Mouse (Mus musculus) hematopoietic stem cell, adult 5-6 weeks (primary cell): ENCODE measurements at regions not wholly inside any gene's neighbourhood (a gene's known extent, or its start where the extent isn't known, plus 50 kb on each side); places are given as distances from the start of the nearest gene placed in this dataset.

Experiments
- ATAC-seq, 2 experiments: fragments of 125-278 bp in 1 of 2; replicated peaks in 1 of 2; 2 replicates each; pipeline ENCODE4 v1.8.0; 2016 to 2017; ENCODE audit warnings: inconsistent platforms in 2 of 2, mild to moderate bottlenecking in 2 of 2, moderate number of reproducible peaks in 2 of 2, low read depth in 1 of 2, moderate TSS enrichment in 1 of 2; ENCODE audit not compliant: low FRiP score in 2 of 2, poor library complexity in 2 of 2, severe bottlenecking in 2 of 2, insufficient read depth in 1 of 2, low TSS enrichment in 1 of 2

DNA sequence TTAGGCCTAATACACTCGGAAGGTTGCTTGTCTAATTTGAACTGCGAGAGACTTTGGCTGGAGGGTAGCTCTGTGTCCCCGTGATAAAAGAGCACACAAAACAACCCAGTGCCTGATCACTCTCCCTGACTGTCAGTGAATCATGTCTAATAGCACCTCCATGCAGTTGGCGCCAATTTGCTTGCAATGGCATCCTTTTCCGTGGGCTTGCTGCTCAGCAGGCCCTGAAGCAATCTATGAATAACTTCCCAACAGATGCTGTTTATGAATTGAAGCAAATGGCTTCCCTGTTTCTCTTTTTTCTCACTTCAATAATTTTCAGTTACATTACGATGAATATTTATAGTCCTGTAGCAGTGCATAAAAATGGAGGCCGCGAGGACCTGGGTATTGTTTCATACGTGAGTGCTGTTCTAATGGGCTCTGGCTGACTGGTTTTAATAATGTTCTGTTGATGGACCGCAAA is 112.9 kb upstream of the Fam19a1 start:
- ATAC-seq: no peak

DNA sequence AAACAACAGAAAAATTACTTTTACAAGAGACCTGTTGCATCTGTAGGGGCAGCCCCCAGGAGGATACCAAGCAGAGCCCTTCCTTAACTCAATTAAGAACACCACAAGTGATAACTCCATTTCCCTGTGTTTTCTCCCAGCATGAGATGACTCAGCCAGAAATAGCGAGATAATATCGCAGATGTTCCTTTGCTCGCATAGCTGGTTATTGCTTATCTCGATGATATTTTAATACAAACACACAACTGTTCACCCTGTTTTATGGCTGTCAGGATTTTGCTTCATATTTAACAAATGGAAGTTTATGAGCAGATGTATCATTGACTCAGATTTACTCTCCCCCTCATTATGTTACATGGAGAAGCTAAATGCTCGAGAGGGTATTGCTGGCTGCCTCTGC is 101.7 kb upstream of the Fam19a1 start:
- ATAC-seq: no peak

- ATAC-seq: peak; percentile 78 to 80
These were observed 84.8 kb upstream of the Fam19a1 start for GRCm38 (mm10) chr6:96028022-96028704.

- no peak for ATAC-seq
These were observed 69.2 kb upstream of the Fam19a1 start for GRCm38 (mm10) chr6:96043711-96044110.

DNA sequence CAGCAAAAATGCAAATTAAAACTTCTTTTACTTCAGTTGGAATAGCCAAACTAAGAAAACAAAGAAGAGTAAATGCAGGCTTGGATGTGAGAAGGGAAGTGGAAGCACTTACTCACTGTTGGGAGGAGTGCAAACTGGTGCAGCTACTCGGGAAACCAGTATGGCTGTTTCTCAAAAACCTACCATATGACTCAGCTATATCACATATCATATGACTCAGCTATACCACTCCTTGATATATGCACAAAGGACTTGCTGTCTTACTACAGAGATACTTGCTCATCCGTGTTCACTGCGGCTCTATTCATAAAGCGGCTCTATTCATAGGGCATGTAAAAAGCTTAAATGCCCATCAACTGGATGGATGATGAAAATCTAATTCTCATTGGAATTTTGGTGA is 59.5 kb upstream of the Fam19a1 start:
- no peak for ATAC-seq

DNA sequence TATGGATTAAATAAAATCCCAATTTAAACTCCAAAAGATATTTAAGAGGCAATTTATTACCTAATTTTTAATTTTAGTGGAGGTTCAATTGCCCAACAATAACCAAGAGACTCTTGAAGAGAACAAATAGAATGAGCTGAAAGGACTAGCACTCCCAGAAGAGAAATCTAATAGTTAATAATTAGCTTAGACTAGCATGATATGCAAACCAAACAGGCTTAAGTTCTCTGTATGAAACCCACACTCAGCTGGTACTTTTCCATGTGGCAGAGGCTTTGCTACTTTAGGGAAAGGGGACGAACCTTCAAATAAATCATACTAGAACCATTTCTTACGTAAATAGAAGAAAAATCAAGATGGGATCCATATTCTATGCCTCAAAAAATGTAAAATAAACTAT is 55.9 kb upstream of the Fam19a1 start:
- ATAC-seq: no peak

GRCm38 (mm10) chr6:96057575-96058159 is 55.3 kb upstream of the Fam19a1 start:
- ATAC-seq: no peak

DNA sequence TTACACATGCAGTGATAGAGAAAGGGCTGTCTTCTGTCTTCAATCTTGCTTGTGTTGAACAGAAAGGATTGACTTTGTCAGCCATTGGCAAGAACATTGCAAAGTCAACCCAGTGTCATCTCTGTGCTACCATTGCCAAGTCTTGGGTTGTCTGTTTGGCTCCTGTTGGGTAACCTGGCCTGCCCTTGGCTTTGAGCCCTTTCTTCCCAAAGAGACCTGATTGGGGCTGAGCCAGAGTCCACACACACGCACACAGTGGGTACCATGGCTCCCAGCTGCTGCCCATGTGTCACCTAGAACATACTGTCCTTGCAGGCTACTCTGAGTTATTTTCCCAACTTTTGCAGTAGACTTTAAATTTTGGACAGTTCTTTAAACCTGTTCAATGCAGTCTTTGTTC is 51.0 kb upstream of the Fam19a1 start:
- ATAC-seq: no peak
